Mouse (Mus musculus) MEL (cell line): ENCODE measurements around the gene Zswim7. TPM values are rescaled to one million over a fixed set of nuclear protein-coding genes. Genes with fewer than 3 reads are reported as not detected.

Source experiments
- DNase-seq: peaks from one replicate; pipeline ENCODE4 v3.0.0; 2011; ENCODE audit warnings: low read depth, low spot score
- H3K27ac ChIP-seq: 2 replicates; pipeline ENCODE4 v1.5.1; 2012; ENCODE audit warnings: low read depth, mild to moderate bottlenecking, control low read depth, low read length, moderate library complexity; ENCODE audit not compliant: control insufficient read depth
- H3K27me3 ChIP-seq, 2 experiments: fragments of 150-350 bp in 1 of 2; sonication (generic) in 1 of 2; 2 replicates each; pipeline ENCODE4 v1.6.1; 2012; ENCODE audit warnings: low read length in 2 of 2, mild to moderate bottlenecking in 2 of 2, improper control_type of control experiment in 1 of 2, moderate library complexity in 1 of 2; ENCODE audit not compliant: insufficient read depth in 2 of 2, control insufficient read depth in 1 of 2
- H3K36me3 ChIP-seq, 2 experiments: 2 replicates each; pipeline ENCODE4 v1.6.1; 2012 to 2014; ENCODE audit warnings: low read length in 2 of 2, improper control_type of control experiment in 1 of 2, inconsistent platforms in 1 of 2, mild to moderate bottlenecking in 1 of 2; ENCODE audit not compliant: insufficient read depth in 2 of 2, control insufficient read depth in 1 of 2
- H3K4me1 ChIP-seq, 2 experiments: fragments of 150-350 bp in 1 of 2; sonication (generic) in 1 of 2; 2 replicates each; pipeline ENCODE4 v1.6.1; 2012; ENCODE audit warnings: low read length in 2 of 2, improper control_type of control experiment in 1 of 2, mild to moderate bottlenecking in 1 of 2; ENCODE audit not compliant: insufficient read depth in 2 of 2, control insufficient read depth in 1 of 2
- H3K4me3 ChIP-seq, 2 experiments: fragments of 150-350 bp in 1 of 2; sonication (generic) in 1 of 2; 2 replicates each; pipeline ENCODE4 v1.5.1; 2012; ENCODE audit warnings: low read depth in 2 of 2, low read length in 2 of 2, mild to moderate bottlenecking in 2 of 2, moderate library complexity in 2 of 2, control low read depth in 1 of 2, improper control_type of control experiment in 1 of 2; ENCODE audit not compliant: control insufficient read depth in 1 of 2, insufficient read depth in 1 of 2
- H3K79me2 ChIP-seq: 2 replicates; pipeline ENCODE4 v1.6.1; 2012; ENCODE audit warnings: mild to moderate bottlenecking, low read length, moderate library complexity; ENCODE audit not compliant: control insufficient read depth, poor library complexity, insufficient read depth
- H3K9ac ChIP-seq: 2 replicates; pipeline ENCODE4 v1.6.1; 2012; ENCODE audit warnings: low read depth, mild to moderate bottlenecking, control low read depth, low read length, moderate library complexity; ENCODE audit not compliant: control insufficient read depth, poor library complexity, severe bottlenecking
- H3K9me3 ChIP-seq: fragments of 150-350 bp; sonication (generic); replicated peaks from 2 replicates; pipeline ENCODE4 v1.6.1; 2012; ENCODE audit warnings: mild to moderate bottlenecking, low read length, improper control_type of control experiment, moderate library complexity; ENCODE audit not compliant: insufficient read depth
- CHD1 ChIP-seq: IDR thresholded peaks from 2 replicates; pipeline ENCODE4 v1.6.1; 2012; ENCODE audit warnings: low read depth, mild to moderate bottlenecking, inconsistent platforms, low read length, improper control_type of control experiment
- CHD2 ChIP-seq: IDR thresholded peaks from 2 replicates; pipeline ENCODE4 v1.6.1; 2011; ENCODE audit warnings: low read length, improper control_type of control experiment
- ELF1 ChIP-seq: IDR thresholded peaks from 2 replicates; pipeline ENCODE4 v1.6.1; 2014; ENCODE audit warnings: low read depth, mild to moderate bottlenecking, inconsistent platforms, low read length, improper control_type of control experiment, moderate library complexity
- EP300 ChIP-seq, 2 experiments: IDR thresholded peaks; 2 replicates each; pipeline ENCODE4 v1.6.1; 2011; ENCODE audit warnings: improper control_type of control experiment in 2 of 2, low read length in 2 of 2, low read depth in 1 of 2, mild to moderate bottlenecking in 1 of 2
- ETS1 ChIP-seq: IDR thresholded peaks from 2 replicates; pipeline ENCODE4 v1.6.1; 2012; ENCODE audit warnings: low read depth, mild to moderate bottlenecking, inconsistent platforms, low read length, improper control_type of control experiment, moderate library complexity
- JUND ChIP-seq: IDR thresholded peaks from 2 replicates; pipeline ENCODE4 v1.6.1; 2011; ENCODE audit warnings: low read depth, mild to moderate bottlenecking, improper control_type of control experiment, low read length
- KAT2A ChIP-seq: conservative IDR thresholded peaks from 2 replicates; pipeline ENCODE4 v1.6.1; 2012; ENCODE audit warnings: low read depth, low read length, improper control_type of control experiment, inconsistent platforms
- MAFK ChIP-seq: IDR thresholded peaks from 2 replicates; pipeline ENCODE4 v1.6.1; 2011; ENCODE audit warnings: low read depth, mild to moderate bottlenecking, low read length, improper control_type of control experiment, borderline replicate concordance
- MAX ChIP-seq: IDR thresholded peaks from 2 replicates; pipeline ENCODE4 v1.6.1; 2011; ENCODE audit warnings: low read length, improper control_type of control experiment
- MEF2A ChIP-seq: IDR thresholded peaks from 2 replicates; pipeline ENCODE4 v1.6.1; 2014; ENCODE audit warnings: low read depth, mild to moderate bottlenecking, inconsistent platforms, low read length, improper control_type of control experiment; ENCODE audit not compliant: poor library complexity, insufficient replicate concordance, severe bottlenecking; ENCODE audit errors: extremely low read depth
- MYC ChIP-seq: IDR thresholded peaks from 2 replicates; pipeline ENCODE4 v1.6.1; 2011; ENCODE audit warnings: low read depth, mild to moderate bottlenecking, low read length, improper control_type of control experiment, moderate library complexity
- NELFE ChIP-seq: IDR thresholded peaks from 2 replicates; pipeline ENCODE4 v1.6.1; 2011; ENCODE audit warnings: low read depth, low read length, improper control_type of control experiment
- NRF1 ChIP-seq: IDR thresholded peaks from 2 replicates; pipeline ENCODE4 v1.6.1; 2014; ENCODE audit warnings: low read depth, mild to moderate bottlenecking, inconsistent platforms, low read length, improper control_type of control experiment, moderate library complexity; ENCODE audit not compliant: poor library complexity, insufficient read depth, severe bottlenecking
- POLR2A ChIP-seq, 2 experiments: IDR thresholded peaks; 2 replicates each; pipeline ENCODE4 v1.6.1; 2011 to 2012; ENCODE audit warnings: low read length in 2 of 2, mild to moderate bottlenecking in 2 of 2, control low read depth in 1 of 2, improper control_type of control experiment in 1 of 2, low read depth in 1 of 2, moderate library complexity in 1 of 2; ENCODE audit not compliant: control insufficient read depth in 1 of 2, insufficient read depth in 1 of 2, poor library complexity in 1 of 2
- POLR2AphosphoS2 ChIP-seq: IDR thresholded peaks from 2 replicates; pipeline ENCODE4 v1.6.1; 2011; ENCODE audit warnings: low read length, improper control_type of control experiment
- POLR2AphosphoS5 ChIP-seq: IDR thresholded peaks from 2 replicates; pipeline ENCODE4 v1.6.1; 2012; ENCODE audit warnings: low read depth, borderline replicate concordance, mild to moderate bottlenecking, inconsistent platforms, low read length, moderate library complexity, mixed read lengths
- RAD21 ChIP-seq: IDR thresholded peaks from 2 replicates; pipeline ENCODE4 v1.6.1; 2011; ENCODE audit warnings: mild to moderate bottlenecking, low read depth, low read length, improper control_type of control experiment
- SIN3A ChIP-seq: IDR thresholded peaks from 2 replicates; pipeline ENCODE4 v1.6.1; 2012; ENCODE audit warnings: low read length, improper control_type of control experiment, inconsistent platforms
- SMC3 ChIP-seq: IDR thresholded peaks from 2 replicates; pipeline ENCODE4 v1.6.1; 2011; ENCODE audit warnings: low read depth, low read length, improper control_type of control experiment
- TAL1 ChIP-seq: IDR thresholded peaks from 2 replicates; pipeline ENCODE4 v1.6.1; 2012; ENCODE audit warnings: mild to moderate bottlenecking, inconsistent platforms, low read length, moderate library complexity, mixed read lengths
- TBP ChIP-seq: IDR thresholded peaks from 2 replicates; pipeline ENCODE4 v1.8.0; 2011; ENCODE audit warnings: low read depth, low read length, improper control_type of control experiment
- TCF12 ChIP-seq: IDR thresholded peaks from 2 replicates; pipeline ENCODE4 v1.6.1; 2014; ENCODE audit warnings: low read depth, mild to moderate bottlenecking, inconsistent platforms, low read length, improper control_type of control experiment, moderate library complexity
- UBTF ChIP-seq: IDR thresholded peaks from 2 replicates; pipeline ENCODE4 v1.6.1; 2012; ENCODE audit warnings: low read depth, mild to moderate bottlenecking, inconsistent platforms, low read length, improper control_type of control experiment, moderate library complexity, borderline replicate concordance; ENCODE audit not compliant: insufficient read depth
- USF1 ChIP-seq: IDR thresholded peaks from 2 replicates; pipeline ENCODE4 v1.6.1; 2014; ENCODE audit warnings: low read depth, mild to moderate bottlenecking, inconsistent platforms, low read length, improper control_type of control experiment, moderate library complexity
- USF2 ChIP-seq, 2 experiments: IDR thresholded peaks; 2 replicates each; pipeline ENCODE4 v1.6.1; 2011 to 2012; ENCODE audit warnings: improper control_type of control experiment in 2 of 2, low read length in 2 of 2, borderline replicate concordance in 1 of 2, inconsistent platforms in 1 of 2, low read depth in 1 of 2, mild to moderate bottlenecking in 1 of 2; ENCODE audit not compliant: insufficient read depth in 1 of 2
- ZC3H11A ChIP-seq: IDR thresholded peaks from 2 replicates; pipeline ENCODE4 v1.6.1; 2012; ENCODE audit warnings: low read depth, mild to moderate bottlenecking, inconsistent platforms, low read length, improper control_type of control experiment
- ZKSCAN1 ChIP-seq: IDR thresholded peaks from 2 replicates; pipeline ENCODE4 v1.6.1; 2012; ENCODE audit warnings: low read depth, mild to moderate bottlenecking, inconsistent platforms, low read length, improper control_type of control experiment, moderate library complexity
- ZMIZ1 ChIP-seq: IDR thresholded peaks from 2 replicates; pipeline ENCODE4 v1.6.1; 2012; ENCODE audit warnings: low read depth, mild to moderate bottlenecking, inconsistent platforms, low read length, improper control_type of control experiment, moderate library complexity
- ZNF384 ChIP-seq: IDR thresholded peaks from 2 replicates; pipeline ENCODE4 v1.6.1; 2012; ENCODE audit warnings: low read depth, mild to moderate bottlenecking, inconsistent platforms, low read length, improper control_type of control experiment
- polyA plus RNA-seq, 2 experiments: library from polyadenylated mRNA; stranded (reverse) in 1 of 2; unstranded in 1 of 2; fragments of >175 nt in 1 of 2; fragments of >200 nt in 1 of 2; gene quantifications; 2 replicates each; pipeline versions ENCODE4 v1.2.1 to v1.2.4; 2012; ENCODE audit warnings: low replicate concordance in 2 of 2, low read depth in 1 of 2; ENCODE audit not compliant: insufficient read length in 2 of 2, insufficient read depth in 1 of 2, missing spikeins in 1 of 2
- total RNA-seq: library from RNA; depleted of rRNA; stranded (reverse); fragments of 300-350 nt; gene quantifications from 2 replicates; pipeline ENCODE4 v1.2.3, GENCODE M21; 2012

Zswim7 gene
- total and polyA plus RNA-seq, 3 experiments = 15.1 to 18.7 TPM; not detected in 1

DNA sequence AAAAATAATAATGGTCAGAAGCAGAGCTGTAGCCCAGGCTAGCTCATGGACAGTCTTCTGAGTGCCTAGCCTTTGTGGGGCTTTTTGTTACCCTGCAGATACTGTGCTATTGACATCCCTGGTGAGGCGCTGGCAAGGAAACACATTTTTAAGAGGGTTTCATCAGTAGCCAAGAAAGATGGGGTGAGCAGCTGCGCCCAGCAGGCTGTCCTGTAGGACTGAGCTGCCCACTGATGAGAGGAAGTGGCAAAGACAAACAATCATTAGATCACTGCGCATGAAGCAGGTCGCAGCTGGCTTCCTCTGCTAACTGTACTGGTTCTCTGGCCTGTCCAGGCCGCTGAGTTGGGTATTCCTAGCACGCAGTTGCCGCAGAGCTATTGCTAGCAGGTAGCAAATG, 17.6 kb downstream of the Zswim7 start:
- TF ChIP-seq SIN3A = no peak
- TF ChIP-seq ELF1 = no peak
- no peak for TF ChIP-seq KAT2A
- no peak for TF ChIP-seq USF2 (IDR thresholded peaks at IDR 0.05; ENCODE audit: borderline replicate concordance in 1 of 2, insufficient read depth in 1 of 2, low read depth in 1 of 2, low read length in 2 of 2)
- TF ChIP-seq MAFK = no peak
- TF ChIP-seq RAD21 = no peak
- no peak for TF ChIP-seq CHD2
- TF ChIP-seq UBTF = no peak
- TF ChIP-seq ZNF384 = no peak
- TF ChIP-seq NELFE = no peak
- TF ChIP-seq TAL1 = no peak
- TF ChIP-seq USF1 = no peak
- no peak for TF ChIP-seq POLR2AphosphoS2
- TF ChIP-seq JUND = no peak
- no peak for TF ChIP-seq ETS1
- no peak for TF ChIP-seq MEF2A
- TF ChIP-seq ZC3H11A = no peak
- TF ChIP-seq, all 39 proteins: peak for 0
- Histone ChIP-seq H3K9ac (no peak overlapping the region), H3K79me2 (no peaks in the 10 kb centered on the region), H3K27me3 (no peaks in the 10 kb centered on the region), H3K4me3 (no peak overlapping the region), H3K27ac (no peak overlapping the region), H3K36me3 (no peaks in the 10 kb centered on the region), H3K9me3 (no peaks in the 10 kb centered on the region), H3K4me1 (no peaks in the 10 kb centered on the region)
- no peak for DNase-seq

DNA sequence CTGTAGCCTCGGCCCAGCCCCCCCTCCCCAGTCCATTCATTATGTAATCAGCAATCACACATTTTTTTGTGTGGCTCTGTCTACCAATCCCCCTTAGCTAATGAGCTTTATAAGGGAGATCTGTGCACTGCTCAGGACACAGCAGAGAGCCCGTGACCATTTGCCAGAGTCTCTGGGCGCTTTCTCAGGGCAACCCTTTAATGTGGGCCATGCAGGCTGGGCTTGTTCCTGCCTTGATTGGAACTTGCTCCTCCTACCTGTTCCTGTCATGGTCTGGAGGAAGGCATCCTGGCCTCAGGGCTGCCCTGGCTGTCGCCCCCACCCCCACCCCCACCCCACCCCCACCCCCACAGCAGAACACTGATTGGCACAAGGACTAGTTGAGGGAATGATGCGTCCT, 22.0 kb downstream of the Zswim7 start:
- Histone ChIP-seq H3K79me2 (no peaks in the 10 kb centered on the region), H3K4me1 (no peaks in the 10 kb centered on the region), H3K9me3 (no peaks in the 10 kb centered on the region), H3K36me3 (no peaks in the 10 kb centered on the region), H3K4me3 (no peak overlapping the region), H3K9ac (no peak overlapping the region), H3K27ac (no peak overlapping the region), H3K27me3 (no peaks in the 10 kb centered on the region)
- TF ChIP-seq SMC3 (no peak), TBP (no peak), MAX (no peak), EP300 (IDR thresholded peaks at IDR 0.05; ENCODE audit: low read depth in 1 of 2, low read length in 2 of 2) (no peak), NRF1 (no peak), MYC (no peak), ZMIZ1 (no peak), POLR2A (IDR thresholded peaks at IDR 0.05; ENCODE audit: control insufficient read depth in 1 of 2, insufficient read depth in 1 of 2, low read depth in 1 of 2, low read length in 2 of 2, poor library complexity in 1 of 2) (no peak), POLR2AphosphoS5 (no peak), CHD2 (no peak), CHD1 (no peak), ELF1 (no peak), ZKSCAN1 (no peak), TCF12 (no peak), RAD21 (no peak)
- no peak for DNase-seq
